Mouse (Mus musculus) brain, embryonic 14.5 days (tissue): ENCODE results near the gene Mdm4.
"Not testable (repeated sequence)": the region's sequence is repeated elsewhere in the genome, so short reads cannot be mapped to it uniquely, and the experiment has no call there.

Experiments
- CTCF ChIP-seq: fragments of 200-500 bp; IDR thresholded peaks from 2 replicates; pipeline ENCODE4 v1.5.1; 2012; ENCODE audit warnings: inconsistent platforms, mild to moderate bottlenecking, moderate library complexity, borderline replicate concordance; ENCODE audit not compliant: insufficient read depth, insufficient read length; ENCODE audit errors: extremely low read depth
- POLR2A ChIP-seq: fragments of 200-500 bp; IDR thresholded peaks from 2 replicates; pipeline ENCODE4 v1.6.1; 2012; ENCODE audit warnings: mild to moderate bottlenecking, inconsistent platforms, borderline replicate concordance; ENCODE audit not compliant: poor library complexity, insufficient read depth, insufficient read length, severe bottlenecking; ENCODE audit errors: extremely low read depth

- TF ChIP-seq CTCF, POLR2A: not testable (repeated sequence)
Measured at GRCm38 (mm10) chr1:133021971-133022370, 8.4 kb downstream of the Mdm4 start.
